Mouse (Mus musculus): ENCODE results near the gene Dennd6b. TPM values are rescaled to one million over a fixed set of nuclear protein-coding genes. Genes with fewer than 3 reads are reported as not detected.
A peak's percentile ranks its signal among the peaks of the same experiment; 100 is the strongest.

The Dennd6b gene
- polyA plus RNA-seq, 1 experiment, result 3.6 TPM

DNA sequence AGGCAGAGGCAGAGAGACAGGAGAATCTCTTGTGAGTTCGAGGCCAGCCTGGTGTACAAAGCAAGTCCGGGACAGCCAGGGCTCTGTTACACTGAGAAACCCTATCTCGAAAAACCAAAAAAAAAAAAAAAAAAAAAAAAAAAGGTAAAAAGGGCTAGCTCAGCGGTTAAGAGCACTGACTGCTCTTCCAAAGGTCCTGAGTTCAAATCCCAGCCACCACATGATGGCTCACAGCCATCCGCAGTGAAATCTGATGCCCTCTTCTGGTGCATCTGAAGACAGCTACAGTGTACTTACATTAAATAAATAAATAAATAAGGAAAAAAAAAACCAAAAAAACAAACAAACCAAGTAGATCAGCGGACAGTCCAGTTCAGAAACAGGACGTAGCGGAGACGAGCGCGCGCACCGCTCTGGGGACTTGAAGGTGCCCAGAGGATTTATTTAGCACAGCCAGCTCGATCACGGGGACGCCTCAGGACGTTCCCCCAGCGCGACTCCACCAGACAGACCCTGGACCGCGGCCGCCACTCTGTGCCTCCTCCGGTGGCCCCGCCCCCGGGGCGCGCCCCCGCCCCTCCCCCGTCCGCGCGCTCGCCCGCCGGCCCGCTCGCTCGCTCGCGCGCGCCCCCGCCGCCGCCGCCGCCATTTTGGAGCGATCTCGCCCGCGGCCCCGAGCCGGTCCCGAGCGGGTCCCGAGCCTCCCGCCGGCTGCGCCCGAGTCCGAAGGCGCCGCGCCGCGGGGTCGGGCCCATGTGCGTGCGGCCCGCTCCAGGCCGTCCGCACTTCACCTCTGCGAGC lies 14.8 kb upstream of the Dennd6b start, which contains the start of gene Ppp6r2:
Gene Ppp6r2 (plus strand): TSS at position 639 of the 801 bp plus-strand sequence.
- Histone ChIP-seq H3K36me3 (replicated peaks; ENCODE audit: low read length) (peaks cover 9% of the 10 kb centered on the region), H3K4me3 (replicated peaks) (peak within 1 kb of the TSS; percentile 99), H3K9me3 (no peaks in the 10 kb centered on the region), H3K4me1 (peaks cover 43% of the 10 kb centered on the region), H3K27me3 (replicated peaks) (no peaks in the 10 kb centered on the region)
- TF ChIP-seq FLI1 (IDR thresholded peaks at IDR 0.05; ENCODE audit: low read length), result no peak
- TF ChIP-seq GATA1 (IDR thresholded peaks at IDR 0.05; ENCODE audit: borderline replicate concordance, low read length), result no peak

DNA sequence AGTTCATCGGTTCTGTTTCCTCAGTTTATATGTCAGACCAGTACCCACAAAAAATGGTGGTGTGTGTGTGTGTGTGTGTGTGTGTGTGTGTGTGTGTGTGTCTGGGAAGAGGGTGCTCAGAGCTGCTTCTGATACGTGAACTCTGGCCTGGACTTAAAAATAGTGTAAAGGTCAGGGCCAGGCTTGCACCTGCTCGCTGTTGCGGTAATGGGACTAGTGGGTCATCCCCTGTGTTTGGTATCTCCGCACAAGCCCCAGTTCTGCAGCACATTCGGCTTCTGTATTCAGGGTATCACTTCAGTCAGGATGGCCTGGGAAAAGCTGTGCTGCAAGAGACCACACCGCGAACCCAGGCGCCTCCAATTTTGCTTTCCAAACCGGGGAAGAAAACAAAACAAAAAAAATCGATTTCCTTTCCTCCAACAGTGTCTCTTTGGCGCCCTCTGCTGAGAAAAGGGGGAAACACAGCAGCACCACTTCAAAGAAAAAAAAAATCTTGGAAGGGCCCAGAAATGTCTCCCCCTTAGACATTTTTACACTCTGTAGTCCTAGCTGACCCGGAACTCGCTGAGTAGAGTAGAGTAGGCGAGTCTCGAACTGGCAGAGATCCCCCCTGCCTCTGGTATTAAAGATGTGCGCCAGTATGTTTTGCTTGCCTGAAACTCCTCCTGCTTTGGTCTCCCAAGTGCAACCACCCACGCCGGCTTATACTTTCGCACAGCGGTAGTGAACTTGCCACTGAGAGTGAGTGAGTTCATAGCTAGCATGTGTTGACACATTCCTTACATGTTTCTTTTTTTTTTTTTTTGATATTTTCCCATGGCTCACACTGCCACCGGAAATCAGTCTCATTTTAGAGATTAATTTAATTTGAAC lies 13.8 kb upstream of the Dennd6b start:
- no peak for TF ChIP-seq GATA1 (IDR thresholded peaks at IDR 0.05; ENCODE audit: borderline replicate concordance, low read length)
- no peak for TF ChIP-seq FLI1 (IDR thresholded peaks at IDR 0.05; ENCODE audit: low read length)
- no peaks in the 10 kb centered on the region for H3K9me3 ChIP-seq
- H3K36me3 ChIP-seq (replicated peaks; ENCODE audit: low read length), result no peaks in the 10 kb centered on the region
- peaks cover 36% of the 10 kb centered on the region for H3K4me1 ChIP-seq
- peak overlapping the region; percentile 99 for H3K4me3 ChIP-seq (replicated peaks)
- no peaks in the 10 kb centered on the region for H3K27me3 ChIP-seq (replicated peaks)

DNA sequence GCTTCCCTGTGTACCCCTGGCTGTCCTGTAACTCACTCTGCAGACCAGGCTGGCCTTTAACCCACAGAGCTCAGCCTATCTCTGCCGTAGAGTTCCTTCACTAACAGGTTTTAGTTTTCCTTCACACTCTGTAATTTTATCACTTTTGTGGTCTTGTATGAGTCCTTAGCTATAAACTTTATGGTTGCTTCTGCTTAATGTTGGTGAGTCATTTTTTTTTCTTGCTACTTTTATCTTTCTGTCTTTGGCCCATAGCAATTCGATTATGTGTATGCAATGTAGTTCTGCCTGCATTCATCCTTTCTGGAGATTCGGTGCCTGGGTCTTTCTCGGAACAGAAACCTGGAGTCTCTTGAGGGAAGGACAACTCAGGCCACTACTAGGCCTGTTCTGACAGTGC lies 11.2 kb upstream of the Dennd6b start:
- peaks cover 12% of the 10 kb centered on the region for H3K9me3 ChIP-seq
- no peak overlapping the region for H3K4me3 ChIP-seq (replicated peaks)
- TF ChIP-seq FLI1 (IDR thresholded peaks at IDR 0.05; ENCODE audit: low read length), result no peak
- TF ChIP-seq GATA1 (IDR thresholded peaks at IDR 0.05; ENCODE audit: borderline replicate concordance, low read length), result no peak
- H3K36me3 ChIP-seq (replicated peaks; ENCODE audit: low read length), result no peaks in the 10 kb centered on the region
- H3K4me1 ChIP-seq, result peaks cover 19% of the 10 kb centered on the region
- no peaks in the 10 kb centered on the region for H3K27me3 ChIP-seq (replicated peaks)

DNA sequence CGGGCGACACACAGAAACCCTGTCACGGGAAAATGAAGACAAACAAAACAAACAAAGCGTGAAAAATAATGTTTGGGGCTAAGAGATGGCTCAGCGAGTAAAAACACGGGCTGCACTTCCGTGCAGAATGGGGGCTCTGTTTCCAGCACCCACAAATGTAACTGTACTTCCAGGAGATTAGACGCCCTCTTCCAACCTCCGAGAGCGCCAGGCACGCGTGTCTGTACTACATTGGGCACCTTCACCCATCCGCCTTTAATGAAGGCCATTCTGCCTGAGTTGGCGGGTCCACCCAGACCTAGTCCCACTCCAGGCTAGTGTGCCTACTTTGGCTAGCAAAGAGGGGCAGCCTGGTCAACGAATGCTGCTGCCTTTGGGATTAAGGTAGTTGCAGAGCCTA lies 760 bp upstream of the Dennd6b start:
- Histone ChIP-seq H3K4me3 (replicated peaks) (peak overlapping the region; percentile 99), H3K36me3 (replicated peaks; ENCODE audit: low read length) (peaks cover 3% of the 10 kb centered on the region), H3K27me3 (replicated peaks) (no peaks in the 10 kb centered on the region), H3K9me3 (peaks cover 4% of the 10 kb centered on the region), H3K4me1 (peaks cover 23% of the 10 kb centered on the region)
- no peak for TF ChIP-seq FLI1 (IDR thresholded peaks at IDR 0.05; ENCODE audit: low read length)
- TF ChIP-seq GATA1 (IDR thresholded peaks at IDR 0.05; ENCODE audit: borderline replicate concordance, low read length), result no peak

DNA sequence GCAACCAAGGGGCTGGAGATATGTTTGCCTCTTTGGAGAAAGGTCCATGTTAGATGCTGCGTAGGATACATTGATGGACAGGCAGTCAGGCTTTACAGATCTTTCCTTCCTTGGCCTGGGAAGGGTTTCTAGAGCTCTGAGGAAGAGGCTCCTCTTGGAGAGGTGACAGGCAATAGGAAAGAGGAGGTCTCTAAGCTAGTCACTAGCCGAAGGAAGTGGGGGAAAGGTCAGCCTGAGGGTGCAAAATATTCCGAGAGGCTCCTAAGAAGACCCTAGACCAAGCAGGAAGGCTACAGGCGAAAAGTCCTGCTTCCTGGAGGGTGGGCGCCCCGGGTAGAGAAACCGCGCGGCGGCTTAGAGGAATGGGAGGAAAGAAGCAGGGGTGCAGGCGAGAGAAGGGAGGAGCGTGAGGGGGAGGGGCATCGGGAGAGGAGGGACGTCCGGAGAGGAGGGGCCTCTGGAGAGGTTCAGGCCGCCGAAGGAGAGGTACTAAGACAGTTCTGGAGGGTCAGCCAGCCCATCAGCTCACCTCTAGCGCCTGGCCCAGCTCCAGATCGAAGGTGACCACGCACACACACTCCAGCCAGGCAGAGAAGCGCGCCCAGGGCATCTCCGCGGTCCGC lies 495 bp downstream of the Dennd6b start:
- peaks cover 26% of the 10 kb centered on the region for H3K4me1 ChIP-seq
- H3K27me3 ChIP-seq (replicated peaks), result no peaks in the 10 kb centered on the region
- peaks cover 3% of the 10 kb centered on the region for H3K36me3 ChIP-seq (replicated peaks; ENCODE audit: low read length)
- H3K9me3 ChIP-seq, result no peaks in the 10 kb centered on the region
- H3K4me3 ChIP-seq (replicated peaks), result peak overlapping the region; percentile 99
- TF ChIP-seq GATA1 (IDR thresholded peaks at IDR 0.05; ENCODE audit: borderline replicate concordance, low read length) (no peak), FLI1 (IDR thresholded peaks at IDR 0.05; ENCODE audit: low read length) (no peak)

DNA sequence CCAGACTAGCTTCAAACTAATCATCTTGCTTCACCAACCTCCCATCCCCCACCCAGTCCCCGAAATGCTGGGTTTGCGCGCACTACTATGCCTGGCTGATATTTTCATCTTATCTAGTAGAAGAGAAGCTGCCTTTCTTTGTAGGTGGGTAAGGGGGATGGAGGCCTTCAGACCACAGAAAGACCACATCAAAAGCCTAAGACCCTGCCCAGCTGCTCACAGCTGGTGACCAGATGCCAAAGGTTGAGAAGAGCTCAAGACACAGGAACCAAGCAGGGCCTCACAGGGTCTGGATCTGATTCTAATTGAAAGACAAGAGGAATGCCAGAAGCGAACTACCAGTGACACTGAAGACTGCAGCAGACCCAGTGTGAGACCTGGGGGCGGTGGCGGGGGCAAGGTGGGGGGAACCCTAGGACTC lies 1.0 kb downstream of the Dennd6b start:
- TF ChIP-seq FLI1 (IDR thresholded peaks at IDR 0.05; ENCODE audit: low read length) (no peak), GATA1 (IDR thresholded peaks at IDR 0.05; ENCODE audit: borderline replicate concordance, low read length) (no peak)
- Histone ChIP-seq H3K27me3 (replicated peaks) (no peaks in the 10 kb centered on the region), H3K4me1 (peaks cover 31% of the 10 kb centered on the region), H3K4me3 (replicated peaks) (peak overlapping the region; percentile 99), H3K9me3 (no peaks in the 10 kb centered on the region), H3K36me3 (replicated peaks; ENCODE audit: low read length) (peaks cover 4% of the 10 kb centered on the region)

DNA sequence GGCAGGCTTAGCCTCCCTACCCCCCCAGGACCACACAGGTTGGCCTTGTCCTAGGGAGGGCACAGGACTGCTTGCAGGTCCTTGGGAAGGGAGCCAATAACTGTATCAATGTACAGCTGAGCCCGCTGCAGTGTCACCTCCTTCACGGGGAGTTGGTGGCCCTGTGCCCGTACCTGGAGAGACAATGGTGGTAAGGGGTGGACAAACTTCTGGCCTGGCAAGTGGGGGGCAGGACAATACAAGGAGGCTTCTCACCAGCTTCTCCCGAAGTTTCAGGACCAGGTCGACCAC lies 11.4 kb downstream of the Dennd6b start:
- no peak for TF ChIP-seq FLI1 (IDR thresholded peaks at IDR 0.05; ENCODE audit: low read length)
- no peak for TF ChIP-seq GATA1 (IDR thresholded peaks at IDR 0.05; ENCODE audit: borderline replicate concordance, low read length)
- Histone ChIP-seq H3K4me1 (peaks cover 63% of the 10 kb centered on the region), H3K36me3 (replicated peaks; ENCODE audit: low read length) (peaks cover 38% of the 10 kb centered on the region), H3K4me3 (replicated peaks) (no peak overlapping the region), H3K27me3 (replicated peaks) (peaks cover 26% of the 10 kb centered on the region), H3K9me3 (no peaks in the 10 kb centered on the region)

DNA sequence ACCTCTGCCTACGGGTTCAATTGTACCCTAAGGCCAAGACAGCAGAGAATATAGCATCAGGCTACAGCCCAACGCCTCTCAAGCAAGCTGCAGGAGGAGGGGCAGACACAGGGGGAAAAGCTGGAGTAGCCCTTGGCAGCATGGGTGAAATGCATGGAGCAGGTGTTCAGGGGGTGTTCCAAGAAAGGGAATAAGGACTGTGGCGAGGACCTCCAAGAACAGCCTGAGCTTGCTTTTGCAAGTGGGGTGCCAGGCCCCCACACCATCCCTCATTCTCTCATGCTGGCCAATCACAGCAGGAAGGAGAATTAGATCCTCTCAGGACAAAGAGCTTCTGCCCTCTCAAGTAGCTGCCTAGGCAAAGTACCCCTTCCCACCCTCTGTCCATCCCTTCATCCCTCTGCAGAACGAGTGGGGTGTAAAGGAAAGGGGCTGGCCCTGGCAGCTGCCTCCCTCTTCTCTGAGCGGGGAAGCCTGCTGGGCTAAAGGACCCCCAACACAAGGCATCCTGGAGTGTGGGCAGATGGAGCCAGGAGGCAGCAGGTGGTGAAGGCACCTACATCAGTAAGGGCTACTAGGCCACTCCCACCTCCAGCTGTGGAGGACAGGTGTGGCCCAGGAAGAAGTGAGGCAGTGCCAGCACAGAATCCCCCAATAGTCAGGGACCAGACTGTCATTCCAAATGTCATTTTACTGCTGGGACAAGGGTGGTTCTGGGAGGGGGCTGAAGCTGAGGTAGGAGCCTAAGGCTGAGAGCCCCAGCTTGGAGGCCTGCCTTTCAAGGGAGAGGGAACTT lies 12.0 kb downstream of the Dennd6b start:
- H3K4me1 ChIP-seq, result peaks cover 67% of the 10 kb centered on the region
- no peaks in the 10 kb centered on the region for H3K9me3 ChIP-seq
- peaks cover 38% of the 10 kb centered on the region for H3K36me3 ChIP-seq (replicated peaks; ENCODE audit: low read length)
- TF ChIP-seq FLI1 (IDR thresholded peaks at IDR 0.05; ENCODE audit: low read length), result no peak
- no peak for TF ChIP-seq GATA1 (IDR thresholded peaks at IDR 0.05; ENCODE audit: borderline replicate concordance, low read length)
- H3K27me3 ChIP-seq (replicated peaks), result peaks cover 31% of the 10 kb centered on the region
- no peak overlapping the region for H3K4me3 ChIP-seq (replicated peaks)

DNA sequence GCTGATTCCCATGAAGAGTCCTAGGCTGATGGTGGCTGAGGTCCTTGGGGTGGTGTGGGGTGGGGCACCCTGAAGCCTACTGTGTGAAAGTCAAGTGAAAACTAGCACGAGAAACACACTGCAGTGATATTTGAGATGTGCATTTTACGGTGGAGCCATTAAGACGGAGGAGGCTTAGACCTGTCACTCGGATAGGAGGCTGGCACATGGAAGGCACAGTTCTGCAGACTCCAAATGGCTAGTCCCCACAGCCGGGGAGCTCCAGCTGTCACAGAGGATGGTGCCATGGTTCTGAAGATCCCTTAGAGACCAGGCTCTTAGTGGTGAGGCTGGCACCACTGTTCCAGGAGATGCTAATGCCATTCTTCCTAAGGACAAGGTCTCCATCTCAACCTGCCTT lies 13.5 kb downstream of the Dennd6b start:
- Histone ChIP-seq H3K36me3 (replicated peaks; ENCODE audit: low read length) (peaks cover 27% of the 10 kb centered on the region), H3K4me3 (replicated peaks) (no peak overlapping the region), H3K4me1 (peaks cover 72% of the 10 kb centered on the region), H3K27me3 (replicated peaks) (peaks cover 45% of the 10 kb centered on the region), H3K9me3 (no peaks in the 10 kb centered on the region)
- TF ChIP-seq FLI1 (IDR thresholded peaks at IDR 0.05; ENCODE audit: low read length) (no peak), GATA1 (IDR thresholded peaks at IDR 0.05; ENCODE audit: borderline replicate concordance, low read length) (no peak)

Measured in megakaryocyte, embryonic 14.5 days (primary cell).